Mouse (Mus musculus) lung, adult 2 months (tissue): ENCODE measurements at regions not wholly inside any gene's neighbourhood (a gene's known extent, or its start where the extent isn't known, plus 50 kb on each side); places are given as distances from the start of the nearest gene placed in this dataset.

Experiments
- CTCF ChIP-seq: fragments of 200-500 bp; IDR thresholded peaks from 2 replicates; pipeline ENCODE4 v1.5.1; 2011; ENCODE audit warnings: mild to moderate bottlenecking, low read length, control low read depth; ENCODE audit not compliant: insufficient read depth
- POLR2A ChIP-seq: fragments of 200-500 bp; IDR thresholded peaks from 2 replicates; pipeline ENCODE4 v1.6.1; 2011; ENCODE audit warnings: low read depth, mild to moderate bottlenecking, control low read depth, low read length, borderline replicate concordance; ENCODE audit errors: extremely low read depth

- TF ChIP-seq POLR2A (no peak), CTCF (no peak)
Measured at GRCm38 (mm10) chr12:8099114-8099513, 108.8 kb upstream of the Ldah start.
